Mouse (Mus musculus) urinary bladder, postnatal 25 days (tissue): ENCODE results near the gene Sfpq.
"Not testable (repeated sequence)": the region's sequence is repeated elsewhere in the genome, so short reads cannot be mapped to it uniquely, and the experiment has no call there.

ENCODE experiments used
- DNase-seq: peaks from one replicate; pipeline ENCODE4 v3.0.0; 2022; ENCODE audit warnings: low spot score

Gene Sfpq

DNA sequence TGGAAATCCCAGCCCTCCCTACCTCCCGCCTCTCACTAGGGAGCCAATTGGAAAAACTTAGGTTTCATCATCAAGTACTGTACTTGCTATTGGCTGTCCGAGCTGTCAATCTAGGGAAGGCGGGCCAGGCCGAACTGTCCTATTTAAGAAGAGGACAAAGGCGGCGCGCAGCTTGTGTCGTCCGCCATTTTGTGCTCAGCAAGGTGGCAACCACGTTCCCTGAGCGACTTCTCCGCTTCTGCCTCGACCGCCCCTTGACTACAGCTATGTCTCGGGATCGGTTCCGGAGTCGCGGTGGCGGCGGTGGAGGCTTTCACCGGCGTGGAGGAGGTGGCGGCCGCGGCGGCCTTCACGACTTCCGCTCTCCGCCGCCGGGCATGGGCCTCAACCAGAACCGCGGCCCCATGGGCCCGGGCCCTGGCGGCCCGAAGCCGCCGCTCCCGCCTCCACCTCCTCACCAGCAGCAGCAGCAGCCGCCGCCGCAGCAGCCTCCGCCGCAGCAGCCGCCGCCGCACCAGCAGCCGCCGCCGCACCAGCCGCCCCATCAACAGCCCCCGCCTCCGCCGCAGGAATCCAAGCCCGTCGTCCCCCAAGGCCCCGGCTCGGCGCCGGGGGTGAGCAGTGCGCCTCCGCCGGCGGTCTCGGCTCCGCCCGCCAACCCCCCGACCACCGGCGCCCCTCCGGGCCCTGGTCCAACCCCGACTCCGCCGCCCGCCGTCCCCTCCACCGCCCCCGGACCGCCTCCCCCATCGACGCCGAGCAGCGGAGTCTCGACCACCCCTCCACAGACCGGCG is at the start of gene Sfpq:
Sfpq (plus strand) TSS at position 174 of the 795 bp plus-strand sequence.
- peak; percentile 99 for DNase-seq

DNA sequence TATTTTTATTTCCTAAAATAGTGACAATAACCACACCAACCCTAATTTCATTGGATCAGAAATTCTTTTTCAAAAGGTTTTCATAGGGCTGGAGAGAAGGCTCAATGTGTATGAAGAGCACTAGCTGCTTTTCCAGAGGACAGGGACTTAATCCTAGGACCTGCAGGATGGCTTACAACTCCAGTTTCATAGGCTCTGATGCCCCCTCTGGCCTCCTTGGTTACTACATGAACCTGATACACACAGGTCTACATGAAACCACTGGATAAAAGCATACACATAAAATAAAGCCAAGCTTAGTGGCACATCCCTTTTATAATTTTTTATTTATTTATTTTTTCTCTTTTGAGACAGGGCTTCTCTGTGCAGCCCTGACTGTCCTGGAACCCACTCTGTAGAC is 43.7 kb upstream of the Sfpq start:
- no peak for DNase-seq

DNA sequence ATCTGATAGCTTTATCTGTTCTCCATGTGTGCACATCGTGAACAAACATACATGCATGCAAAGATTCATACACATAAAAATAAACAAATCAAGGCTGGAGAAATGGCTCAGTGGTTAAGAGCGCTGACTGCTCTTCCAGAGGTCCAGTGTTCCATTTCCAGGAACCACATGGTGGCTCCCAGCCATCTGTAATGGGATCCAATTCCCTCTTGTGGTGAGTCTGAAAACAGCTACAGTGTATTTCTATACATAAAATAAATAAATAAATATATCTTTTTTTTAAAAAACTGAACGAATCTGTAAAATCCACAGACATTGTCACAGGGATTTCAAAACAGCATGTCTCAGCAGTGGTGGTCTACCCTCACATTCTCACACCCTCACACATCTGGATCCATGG is 42.4 kb upstream of the Sfpq start:
- DNase-seq = no peak

DNA sequence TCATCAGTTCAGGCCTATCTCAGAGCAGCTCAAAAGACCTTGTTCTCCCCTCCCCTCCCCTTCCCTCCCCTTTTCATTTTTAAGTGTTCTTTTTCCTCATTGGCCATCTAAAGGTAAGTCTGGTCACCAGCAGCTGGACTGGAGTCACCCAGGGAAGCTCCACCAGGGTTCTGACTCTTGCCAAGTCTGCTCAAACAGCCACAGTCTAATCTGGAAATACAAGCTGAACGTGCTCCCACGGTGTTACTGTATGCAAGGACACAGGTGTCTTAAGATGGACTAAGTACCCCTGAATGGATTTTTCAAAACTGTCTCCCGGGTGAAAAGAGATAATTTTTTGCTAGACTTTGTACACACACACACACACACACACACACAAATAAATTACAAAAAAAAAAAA is 37.8 kb upstream of the Sfpq start:
- DNase-seq = no peak

GRCm38 (mm10) chr4:126983736-126984525 is 37.2 kb upstream of the Sfpq start:
- not testable (repeated sequence) for DNase-seq

- DNase-seq = no peak
Measured at GRCm38 (mm10) chr4:126986768-126987167, 34.4 kb upstream of the Sfpq start.

- DNase-seq = no peak
Measured at GRCm38 (mm10) chr4:126988503-126988902, 32.6 kb upstream of the Sfpq start.

DNA sequence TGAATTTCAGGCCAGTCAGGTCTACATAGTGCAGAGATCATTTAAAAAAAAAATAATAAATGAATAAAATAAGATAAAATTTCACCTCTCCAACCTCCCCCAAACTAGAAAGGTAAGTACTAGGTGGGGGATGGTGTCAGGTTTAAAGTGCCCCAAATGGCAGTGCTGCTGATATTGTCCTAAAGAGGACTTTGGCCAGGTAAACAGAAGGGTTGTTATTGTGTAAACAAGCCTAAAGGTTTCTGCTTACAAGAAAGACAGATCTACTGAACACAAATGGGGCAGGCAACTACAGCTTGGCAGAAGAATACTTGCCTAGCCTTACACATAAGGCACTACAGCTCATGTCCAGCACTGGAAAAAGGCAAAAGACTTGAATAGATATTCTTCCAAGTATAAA is 30.6 kb upstream of the Sfpq start:
- DNase-seq = no peak

DNA sequence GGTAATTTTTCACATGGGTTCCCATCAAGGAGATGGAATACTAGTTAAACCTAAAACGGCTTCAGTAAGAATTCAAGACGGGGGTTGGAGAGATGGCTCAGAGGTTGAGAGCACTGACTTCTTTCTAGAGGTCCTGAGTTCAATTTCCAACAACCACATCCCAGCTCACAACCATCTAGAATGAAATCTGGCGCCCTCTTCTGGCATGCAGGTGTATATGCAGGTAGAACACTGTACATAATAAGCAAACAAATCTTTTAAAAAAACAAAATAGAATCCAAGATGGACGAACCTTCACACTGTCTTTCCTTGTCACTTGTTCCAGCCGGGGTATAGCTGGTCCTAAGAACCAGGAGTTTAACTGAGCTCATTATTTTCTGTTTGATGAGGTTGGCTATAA is 28.8 kb upstream of the Sfpq start:
- DNase-seq = no peak

DNA sequence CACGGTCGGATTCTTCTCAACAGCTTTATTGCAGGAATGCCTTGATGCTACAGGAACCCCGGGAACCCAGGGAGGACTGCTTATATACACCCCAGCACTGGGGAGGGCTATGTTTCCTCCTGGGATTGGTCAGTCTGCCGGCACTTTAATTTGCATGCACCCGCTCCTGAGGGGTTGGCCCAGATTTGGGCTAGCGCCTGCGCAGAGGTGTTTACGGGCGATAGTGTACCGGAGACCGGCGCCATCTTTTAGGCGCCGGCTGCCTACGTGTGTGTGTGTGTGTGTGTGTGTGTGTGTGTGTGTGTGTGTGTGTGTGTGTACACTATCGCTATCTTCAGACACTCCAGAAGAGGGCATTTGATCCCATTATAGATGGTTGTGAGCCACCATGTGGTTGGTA is 21.8 kb upstream of the Sfpq start:
- not testable (repeated sequence) for DNase-seq

DNA sequence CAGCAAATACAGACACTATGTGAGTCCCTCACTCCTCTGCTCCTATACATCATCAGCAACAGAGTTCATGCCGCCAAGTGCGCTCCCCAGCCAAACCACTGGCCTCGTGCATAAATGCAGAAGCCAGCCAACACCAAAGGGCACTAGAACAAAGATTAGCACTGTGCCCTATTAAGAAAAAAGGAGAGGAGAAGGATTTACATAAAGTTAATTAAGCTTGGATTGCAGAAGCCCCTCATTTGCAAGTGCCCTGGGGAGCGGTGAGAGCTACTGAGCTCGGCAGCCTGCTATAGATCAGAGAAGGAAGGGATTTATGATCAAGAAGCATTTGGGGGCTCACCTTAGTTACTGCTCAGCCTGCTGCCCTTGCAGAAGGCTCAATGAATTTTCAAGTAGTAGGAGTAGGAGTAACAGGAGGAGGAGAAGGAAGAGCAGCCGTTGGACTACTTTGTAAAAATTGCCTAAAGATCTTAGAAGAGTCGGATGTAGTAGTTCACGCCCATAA is 20.5 kb upstream of the Sfpq start:
- DNase-seq = no peak

- DNase-seq = no peak
Measured at GRCm38 (mm10) chr4:127004384-127004783, 16.7 kb upstream of the Sfpq start.

DNA sequence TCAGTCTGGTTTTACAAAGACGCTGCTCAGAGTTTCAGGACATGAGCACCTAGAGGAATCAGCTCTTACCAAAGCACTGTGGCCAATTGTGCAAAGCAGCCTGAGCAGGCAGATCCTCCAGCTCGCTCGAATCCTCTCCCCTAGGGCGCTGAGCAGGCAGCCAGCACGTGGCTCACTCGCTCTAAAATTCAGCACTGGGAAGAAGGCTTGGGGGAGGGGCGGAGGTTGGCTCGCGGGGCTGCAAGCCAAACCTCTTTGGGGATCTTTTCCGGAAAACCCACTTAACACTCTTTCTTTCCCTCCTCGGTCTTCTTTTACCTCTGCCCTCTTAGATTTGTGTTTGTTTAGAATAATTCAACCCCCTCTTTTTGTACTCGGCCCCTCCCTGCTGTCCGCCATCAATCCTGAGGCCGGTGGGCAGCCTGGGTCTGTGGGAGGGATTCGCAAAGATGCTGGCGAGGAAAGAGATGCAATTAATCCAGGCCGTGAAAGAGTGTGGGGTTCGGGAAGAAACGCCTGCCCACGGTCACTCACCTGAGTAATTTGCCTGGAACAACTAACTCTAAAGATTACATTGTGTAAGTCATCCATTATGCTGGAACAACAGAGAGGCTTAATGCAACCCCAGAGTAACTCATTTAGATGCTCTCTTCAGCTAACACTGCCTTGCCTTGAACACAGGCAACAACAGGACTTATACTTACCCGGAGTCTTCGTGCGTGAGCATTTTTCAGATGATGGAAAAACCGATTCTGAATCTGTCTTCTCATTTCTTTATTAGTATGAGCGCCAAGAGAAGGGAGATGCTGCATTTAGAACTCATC is 15.8 kb upstream of the Sfpq start:
- no peak for DNase-seq

- peak; percentile 67 for DNase-seq
Measured at GRCm38 (mm10) chr4:127015294-127015993, 5.7 kb upstream of the Sfpq start.

- no peak for DNase-seq
Measured at GRCm38 (mm10) chr4:127016366-127016765, 4.8 kb upstream of the Sfpq start.

DNA sequence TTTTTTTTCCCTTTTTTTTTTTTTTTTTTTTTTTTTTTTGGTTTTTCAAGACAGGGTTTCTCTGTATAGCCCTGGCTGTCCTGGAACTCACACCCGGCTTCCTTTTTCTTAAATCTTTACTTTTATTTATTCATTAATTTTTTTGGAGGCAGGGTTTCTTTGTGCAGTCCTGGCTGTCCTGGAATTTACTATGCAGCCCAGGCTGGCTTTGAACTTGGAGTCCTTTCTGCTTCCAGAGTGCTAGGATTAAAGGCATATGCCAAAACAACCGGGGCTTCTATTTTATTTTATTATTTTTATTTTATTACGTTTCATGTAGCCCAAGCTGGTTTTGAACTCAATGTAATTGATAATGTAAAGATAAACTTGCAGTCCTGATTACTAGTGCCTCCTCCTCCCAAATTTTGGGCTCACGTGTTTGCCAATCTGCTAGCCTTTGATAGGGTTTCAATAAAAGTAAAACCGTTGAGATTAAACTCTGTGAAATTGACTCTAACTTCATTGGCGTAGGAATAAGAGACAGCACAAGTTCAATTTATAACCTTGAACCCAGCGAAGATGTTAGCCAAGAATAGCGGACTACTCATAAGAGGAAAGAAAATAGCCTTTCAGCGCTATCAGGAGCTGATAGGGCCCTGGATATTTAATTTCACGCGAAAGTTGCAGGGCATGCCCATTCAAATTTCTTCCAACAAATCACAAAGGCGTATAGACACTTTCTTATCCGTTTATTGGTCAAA is 543 bp upstream of the Sfpq start:
- no peak for DNase-seq

DNA sequence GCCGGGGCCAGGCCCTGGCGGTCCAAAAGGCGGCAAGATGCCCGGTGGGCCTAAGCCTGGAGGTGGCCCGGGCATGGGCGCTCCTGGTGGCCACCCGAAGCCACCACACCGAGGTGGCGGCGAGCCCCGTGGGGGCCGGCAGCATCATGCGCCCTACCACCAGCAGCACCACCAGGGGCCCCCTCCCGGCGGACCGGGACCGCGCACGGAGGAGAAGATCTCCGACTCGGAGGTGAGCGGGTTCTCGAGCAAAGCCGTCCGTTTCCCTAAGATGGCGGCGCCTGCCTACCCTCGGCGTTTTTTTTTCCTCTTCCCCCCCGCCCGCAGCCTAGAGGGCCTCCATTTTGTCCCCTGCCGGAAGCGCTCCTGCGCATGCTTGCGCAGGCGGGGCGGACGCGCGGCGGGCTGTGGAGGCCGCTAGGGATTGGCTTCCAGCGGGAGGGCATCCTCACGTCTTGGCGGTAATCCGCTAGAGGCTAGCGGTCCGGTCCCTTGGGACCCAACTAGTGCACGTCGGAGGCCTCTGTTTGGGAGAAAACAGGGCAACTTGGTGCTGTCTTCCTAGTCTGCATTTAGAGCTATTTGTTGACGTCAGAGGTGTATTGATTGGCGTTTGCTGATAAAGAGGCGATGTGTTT is 984 bp downstream of the Sfpq start:
- DNase-seq = peak; percentile 77

- DNase-seq = no peak
Measured at GRCm38 (mm10) chr4:127023201-127023600, 2.1 kb downstream of the Sfpq start.

DNA sequence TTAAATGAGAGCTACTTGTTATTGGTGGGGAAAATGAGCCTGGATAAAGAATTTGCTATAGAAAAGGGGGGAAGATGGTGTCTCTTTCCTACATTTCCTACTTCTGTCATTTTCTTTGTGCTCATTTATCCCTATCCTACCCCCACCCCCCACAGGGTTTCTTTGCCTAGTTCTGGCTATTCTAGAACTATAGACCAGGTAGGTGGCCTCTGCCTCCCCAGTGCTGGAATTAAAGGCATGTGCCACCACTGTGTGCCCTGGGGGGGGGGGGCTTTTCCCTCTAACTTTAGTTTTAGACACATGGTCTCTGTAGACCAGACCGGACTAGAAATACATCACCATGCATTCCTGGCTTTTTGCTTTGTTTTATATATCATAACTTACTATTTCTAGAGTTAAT is 3.1 kb downstream of the Sfpq start:
- DNase-seq = no peak

GRCm38 (mm10) chr4:127026826-127027225 is 5.7 kb downstream of the Sfpq start:
- no peak for DNase-seq
